Mouse (Mus musculus) urinary bladder, postnatal 4 days (tissue): ENCODE measurements around the gene Synj2.

Source experiments
- DNase-seq, 2 experiments: peaks; one replicate each; pipeline ENCODE4 v3.0.0; 2021 to 2022; ENCODE audit warnings: low spot score in 2 of 2

Synj2 gene

GRCm38 (mm10) chr17:5941230-5942043 is at the start of gene Synj2:
Gene Synj2 (plus strand): TSS chr17:5941280.
- peak in 1 of 2 experiments; percentile 64 for DNase-seq

GRCm38 (mm10) chr17:5891933-5892683 is 49.0 kb upstream of the Synj2 start:
- DNase-seq: no peak

- no peak for DNase-seq
Measured at GRCm38 (mm10) chr17:5893092-5893491, 48.0 kb upstream of the Synj2 start.

- no peak for DNase-seq
Measured at GRCm38 (mm10) chr17:5893574-5894148, 47.4 kb upstream of the Synj2 start.

GRCm38 (mm10) chr17:5896066-5896465 is 45.0 kb upstream of the Synj2 start:
- DNase-seq: no peak

GRCm38 (mm10) chr17:5896607-5897006 is 44.5 kb upstream of the Synj2 start:
- no peak for DNase-seq

- DNase-seq: no peak
Measured at GRCm38 (mm10) chr17:5897326-5898200, 43.5 kb upstream of the Synj2 start.

GRCm38 (mm10) chr17:5899251-5899650 is 41.8 kb upstream of the Synj2 start:
- DNase-seq: no peak

DNA sequence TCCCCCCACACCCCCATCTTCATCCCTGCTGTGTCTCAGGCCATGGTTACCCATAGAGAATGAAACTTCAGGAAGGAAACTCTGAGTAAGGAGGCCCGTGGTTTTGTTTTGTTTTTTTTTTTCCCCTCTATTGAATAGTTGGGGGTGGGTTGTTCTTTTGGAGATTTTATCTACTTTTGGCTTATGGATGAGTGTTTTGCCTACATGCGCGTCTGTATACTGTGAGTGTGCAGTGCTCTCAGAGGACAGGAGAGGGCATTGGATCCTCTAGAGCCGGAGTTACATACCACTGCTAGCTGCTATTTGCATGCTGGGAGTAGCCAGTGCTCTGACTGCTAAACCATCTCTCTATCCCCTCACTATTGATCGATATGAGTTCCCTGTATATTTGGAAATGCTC is 39.7 kb upstream of the Synj2 start:
- DNase-seq: no peak

DNA sequence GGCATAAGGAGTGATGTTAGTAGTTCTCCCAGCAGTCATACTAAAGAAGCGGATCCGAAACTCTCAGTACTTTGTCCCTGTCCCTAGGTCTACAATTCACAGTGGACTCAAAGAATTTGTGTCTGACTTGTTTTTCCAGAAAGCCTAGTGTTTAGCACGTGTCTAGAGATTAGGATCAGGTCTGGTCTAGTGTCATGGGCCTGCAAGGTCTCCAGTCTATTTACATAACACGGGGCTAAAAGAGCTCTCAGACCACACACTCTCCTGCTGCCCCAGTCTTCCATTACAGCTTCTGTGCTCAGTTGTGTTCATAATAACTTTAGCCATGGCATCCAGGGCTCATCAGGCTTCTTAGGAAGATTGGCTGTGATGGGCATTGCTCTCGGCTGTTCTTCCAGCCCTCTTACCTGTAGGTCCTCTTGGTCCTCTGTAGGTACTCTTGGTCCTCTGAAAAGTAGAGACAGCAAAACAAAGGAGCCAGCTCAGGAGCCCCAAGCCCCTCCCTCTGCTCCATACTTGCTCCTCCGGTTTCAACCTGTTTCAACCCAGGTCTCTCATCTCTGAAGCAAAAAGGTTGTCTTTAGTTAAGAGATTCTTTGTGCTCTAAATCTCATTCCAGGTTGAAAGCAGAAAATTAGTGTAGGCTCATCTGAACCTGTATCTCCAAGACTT is 37.3 kb upstream of the Synj2 start:
- no peak for DNase-seq

DNA sequence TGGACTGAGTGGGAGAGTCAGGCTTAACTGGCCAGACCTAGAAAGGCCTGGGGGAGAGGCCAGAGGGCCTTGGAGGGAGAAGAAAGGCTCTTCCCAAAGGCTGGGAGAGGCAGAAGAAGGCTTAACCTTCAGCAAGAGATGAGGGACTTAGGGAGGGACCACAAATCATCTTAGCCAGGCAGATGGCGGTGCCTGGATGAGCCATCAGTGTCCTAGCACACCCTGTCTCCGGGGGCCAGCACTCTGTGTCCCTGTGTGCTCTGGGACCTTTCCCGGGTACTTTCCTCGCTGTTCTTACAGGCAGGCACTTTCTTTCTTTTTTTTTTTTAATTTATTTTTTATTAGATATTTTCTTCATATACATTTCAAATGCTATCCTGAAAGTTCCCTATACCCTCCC is 31.4 kb upstream of the Synj2 start:
- no peak for DNase-seq

DNA sequence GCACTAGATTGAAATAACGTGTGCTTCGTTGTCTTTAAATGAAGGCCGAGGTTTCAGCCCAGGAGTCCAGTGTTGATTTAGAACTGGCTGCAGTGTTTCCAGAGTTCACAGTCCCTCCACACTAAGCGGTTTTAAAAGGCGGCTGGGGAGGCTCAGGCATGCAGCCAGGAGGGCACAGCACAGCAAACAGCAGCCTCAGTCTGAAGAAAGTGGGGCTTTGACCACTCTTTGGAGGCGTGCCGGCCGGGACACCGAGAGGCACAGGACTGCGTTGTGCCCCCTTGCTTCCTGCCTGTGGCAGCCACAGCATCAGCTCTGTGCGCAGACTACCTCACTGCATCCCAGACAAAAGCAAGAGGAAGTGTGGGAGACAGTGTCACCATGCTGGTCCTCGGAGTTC is 29.5 kb upstream of the Synj2 start:
- no peak for DNase-seq

GRCm38 (mm10) chr17:5912797-5913196 is 28.3 kb upstream of the Synj2 start:
- DNase-seq: no peak

GRCm38 (mm10) chr17:5914217-5914616 is 26.9 kb upstream of the Synj2 start:
- no peak for DNase-seq

DNA sequence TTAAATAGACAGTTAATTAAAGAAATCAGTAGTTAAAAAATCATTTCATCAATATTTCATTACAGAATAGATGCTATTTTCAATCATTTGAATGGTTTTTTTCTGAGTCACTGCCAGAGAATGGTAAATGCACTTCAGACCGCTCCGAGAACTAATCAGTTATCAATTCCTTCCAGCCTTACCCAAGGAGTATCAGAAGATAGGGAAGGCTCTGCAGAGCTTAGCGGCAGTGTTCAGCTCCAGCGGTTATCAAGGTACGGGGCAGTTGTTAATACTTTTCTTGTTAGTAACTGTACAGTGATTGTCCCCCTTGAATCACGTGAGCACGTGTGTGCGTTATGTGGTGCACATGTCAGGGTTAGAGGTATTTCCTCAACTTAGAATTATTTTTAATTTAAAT is 19.1 kb upstream of the Synj2 start:
- no peak for DNase-seq

DNA sequence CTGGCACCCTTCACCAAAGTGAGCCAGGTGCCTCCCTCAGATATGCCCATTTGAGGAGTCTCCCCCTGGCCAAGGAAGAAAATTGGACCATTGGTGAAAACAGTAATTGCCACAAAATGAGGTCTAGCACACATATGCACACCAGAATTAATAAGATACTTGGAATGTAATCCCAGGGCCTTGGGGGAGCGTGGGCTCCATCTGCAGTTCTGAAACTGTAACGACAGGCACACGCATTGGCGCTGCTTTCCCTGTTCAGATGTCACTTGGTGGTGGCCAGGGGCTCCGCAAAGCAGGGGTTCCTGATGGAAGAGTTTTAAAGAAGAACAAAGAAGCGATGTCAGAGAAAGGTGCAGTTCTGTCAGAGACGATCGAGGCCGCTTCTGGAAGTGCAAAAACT is 17.8 kb upstream of the Synj2 start:
- peak in 1 of 2 experiments; percentile 24 for DNase-seq

- DNase-seq: no peak
Measured at GRCm38 (mm10) chr17:5924238-5924637, 16.8 kb upstream of the Synj2 start.

- no peak for DNase-seq
Measured at GRCm38 (mm10) chr17:5926710-5927109, 14.4 kb upstream of the Synj2 start.

DNA sequence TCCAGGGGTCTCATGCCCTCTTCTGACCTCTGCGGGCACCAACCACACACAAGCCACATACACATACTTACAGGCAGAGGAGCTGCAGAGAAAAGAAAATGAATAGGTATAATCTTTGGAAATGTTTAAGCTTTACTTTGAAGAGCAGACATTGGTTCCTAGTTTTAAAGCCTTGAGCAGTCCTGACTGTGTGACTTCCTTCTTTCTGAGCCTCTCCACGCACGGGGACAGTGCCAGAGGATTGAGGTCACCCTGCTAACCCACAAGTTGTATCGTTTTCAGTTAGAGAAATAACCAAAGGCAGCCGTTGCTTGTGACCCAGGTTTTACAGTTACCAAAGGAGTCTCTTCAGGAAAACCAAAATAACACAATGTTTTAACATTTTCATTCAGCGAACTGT is 12.0 kb upstream of the Synj2 start:
- DNase-seq: no peak

GRCm38 (mm10) chr17:5932161-5932560 is 8.9 kb upstream of the Synj2 start:
- DNase-seq: no peak
